Comparison of ENCODE assay signal across 27 mouse cellular contexts in the genomic region with DNA sequence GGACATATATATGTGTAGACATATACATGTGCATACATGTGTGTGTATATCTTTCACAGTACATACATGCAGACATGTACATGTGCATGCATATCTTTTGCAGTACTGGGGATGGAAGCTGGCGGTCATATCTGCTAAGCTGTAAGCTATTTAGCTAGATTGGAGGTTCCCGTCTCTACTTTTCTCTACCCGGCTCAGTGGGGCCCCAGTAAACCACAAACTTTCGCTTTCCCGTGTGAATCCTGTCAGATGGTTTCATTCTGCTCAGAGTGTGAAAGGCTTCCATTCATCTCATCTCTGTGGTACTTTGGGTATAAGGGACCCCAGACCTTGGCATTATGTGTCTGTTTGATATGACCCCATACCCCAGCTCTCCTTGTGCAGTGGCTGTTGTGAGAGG. TPM values are rescaled to one million over a fixed set of nuclear protein-coding genes. Genes with fewer than 3 reads are reported as not detected.
"Had no signal": no experiment of that assay in that cellular context is flagged by ENCODE, and none has a peak within 500 bp of the region (broad histone marks: within the 10 kb centered on the region; RNA-seq: fewer than 3 reads in every experiment).

No protein-coding gene starts in this region.

- DNase-seq: kidney, adult 18-20 months; kidney, adult 9 months; kidney, postnatal 25 days; layer of hippocampus, postnatal 36 days; liver, embryonic 13.5 days; lung, adult 2 months; lung, postnatal 14 days; lung, postnatal 4 days; midbrain, embryonic 14.5 days; right cerebral cortex, adult 18-20 months; right cerebral cortex, postnatal 14 days; right cerebral cortex, postnatal 4 days had no signal

- H3K9ac ChIP-seq: liver, embryonic 13.5 days; neural tube, embryonic 12.5 days; neural tube, embryonic 15.5 days had no signal

- H3K4me2 ChIP-seq: liver, embryonic 13.5 days; midbrain, embryonic 11.5 days; neural tube, embryonic 12.5 days; neural tube, embryonic 15.5 days had no signal

- ATAC-seq: intestine, embryonic 16.5 days had no signal

- H3K27me3 ChIP-seq: liver, embryonic 13.5 days had no signal

- H3K4me3 ChIP-seq: left cerebral cortex, adult 2 months; liver, embryonic 13.5 days; neural tube, embryonic 12.5 days; neural tube, embryonic 15.5 days had no signal

- H3K4me1 ChIP-seq: liver, embryonic 13.5 days had no signal

- H3K9me3 ChIP-seq: liver, embryonic 13.5 days; neural tube, embryonic 12.5 days; neural tube, embryonic 15.5 days had no signal

- H3K36me3 ChIP-seq: liver, embryonic 13.5 days; neural tube, embryonic 12.5 days; neural tube, embryonic 15.5 days had no signal

- H3K27ac ChIP-seq: kidney, postnatal 0 days; left cerebral cortex, adult 2 months; liver, embryonic 13.5 days; neural tube, embryonic 12.5 days; neural tube, embryonic 15.5 days; stomach, postnatal 0 days had no signal

RNA-seq across cellular contexts. Expression of a gene that starts 46.4 kb away (rescaled TPM):
- polyA plus RNA-seq: intestine, embryonic 16.5 days; kidney, postnatal 0 days; large intestine, adult 2 months; limb, embryonic 11.5 days; limb, embryonic 14.5 days; liver, adult 2 months; liver, embryonic 13.5 days; liver, embryonic 16.5 days; lung, adult 2 months; lung, embryonic 16.5 days; midbrain, embryonic 11.5 days; midbrain, embryonic 14.5 days; midbrain, postnatal 0 days; neural tube, embryonic 12.5 days; neural tube, embryonic 15.5 days; stomach, embryonic 14.5 days; stomach, postnatal 0 days had no signal
